Mouse (Mus musculus) brain, embryonic 14.5 days (tissue): ENCODE measurements around the gene Cdpf1.

Experiments
- CTCF ChIP-seq: fragments of 200-500 bp; IDR thresholded peaks from 2 replicates; pipeline ENCODE4 v1.5.1; 2012; ENCODE audit warnings: inconsistent platforms, mild to moderate bottlenecking, moderate library complexity, borderline replicate concordance; ENCODE audit not compliant: insufficient read depth, insufficient read length; ENCODE audit errors: extremely low read depth
- POLR2A ChIP-seq: fragments of 200-500 bp; IDR thresholded peaks from 2 replicates; pipeline ENCODE4 v1.6.1; 2012; ENCODE audit warnings: mild to moderate bottlenecking, inconsistent platforms, borderline replicate concordance; ENCODE audit not compliant: poor library complexity, insufficient read depth, insufficient read length, severe bottlenecking; ENCODE audit errors: extremely low read depth

DNA sequence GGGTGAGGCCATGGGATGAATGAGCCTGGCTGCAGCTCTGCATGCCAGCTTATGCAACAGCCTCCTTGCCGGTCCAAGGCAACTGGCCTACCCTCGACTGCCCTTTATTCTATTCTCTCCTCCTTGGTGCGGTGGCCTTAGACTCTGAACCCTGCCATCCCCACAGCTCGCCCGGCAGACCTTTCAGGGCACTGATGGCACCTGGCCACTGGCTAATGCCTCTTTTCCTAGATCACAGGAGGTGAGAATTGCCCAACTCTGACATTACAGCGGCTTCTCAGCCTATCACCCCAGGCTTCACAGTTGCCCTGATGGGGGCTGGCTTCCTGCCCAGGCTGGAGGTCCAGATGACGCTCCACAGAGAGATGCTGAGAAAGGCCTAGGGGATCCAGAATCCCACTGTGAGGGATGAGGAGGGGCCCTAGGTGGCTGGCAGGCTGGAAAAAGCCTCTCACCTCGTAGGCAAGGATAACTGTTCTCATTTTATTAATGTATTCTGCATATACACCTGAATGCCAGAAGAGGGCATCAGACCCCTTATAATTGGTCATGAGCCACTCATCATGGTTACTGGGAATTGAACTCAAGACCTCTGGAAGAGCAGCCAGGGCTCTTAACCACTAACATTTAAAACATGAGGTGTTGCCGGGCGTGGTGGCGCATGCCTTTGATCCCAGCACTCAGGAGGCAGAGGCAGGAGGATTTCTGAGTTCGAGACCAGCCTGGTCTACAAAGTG lies 40.3 kb upstream of the Cdpf1 start:
- no peak for TF ChIP-seq CTCF
- TF ChIP-seq POLR2A, result no peak
